Mouse (Mus musculus) heart, embryonic 16.5 days (tissue): ENCODE measurements at regions not wholly inside any gene's neighbourhood (a gene's known extent, or its start where the extent isn't known, plus 50 kb on each side); places are given as distances from the start of the nearest gene placed in this dataset.

Source experiments
- ATAC-seq: fragments of 200-750 bp; cut with Nextera tagmentation; replicated peaks from 2 replicates; pipeline ENCODE4 v1.8.0; 2017; ENCODE audit warnings: moderate number of reproducible peaks; ENCODE audit not compliant: insufficient read depth, low FRiP score; ENCODE audit errors: extremely low read depth
- H3K27ac ChIP-seq: fragments of 300-500 bp; sonication (generic); 2 replicates; pipeline ENCODE4 v1.5.1; 2014; ENCODE audit warnings: mild to moderate bottlenecking, low read length, control low read depth, moderate library complexity
- H3K27me3 ChIP-seq: fragments of 300-500 bp; sonication (generic); 2 replicates; pipeline ENCODE4 v1.6.1; 2014; ENCODE audit warnings: low read length, mixed read lengths; ENCODE audit not compliant: control insufficient read depth, insufficient read depth
- H3K36me3 ChIP-seq: fragments of 300-500 bp; sonication (generic); 2 replicates; pipeline ENCODE4 v1.6.1; 2014; ENCODE audit not compliant: control insufficient read depth, insufficient read depth
- H3K4me1 ChIP-seq: fragments of 300-500 bp; sonication (generic); 2 replicates; pipeline ENCODE4 v1.6.1; 2014; ENCODE audit warnings: low read length, mixed read lengths; ENCODE audit not compliant: control insufficient read depth, insufficient read depth
- H3K4me2 ChIP-seq: fragments of 300-500 bp; sonication (generic); 2 replicates; pipeline ENCODE4 v1.6.1; 2014; ENCODE audit warnings: low read depth, mild to moderate bottlenecking, control low read depth, low read length
- H3K4me3 ChIP-seq: fragments of 300-500 bp; sonication (generic); 2 replicates; pipeline ENCODE4 v1.5.1; 2014; ENCODE audit warnings: mild to moderate bottlenecking, control low read depth, low read length
- H3K9ac ChIP-seq: fragments of 300-500 bp; sonication (generic); 2 replicates; pipeline ENCODE4 v1.6.1; 2014; ENCODE audit warnings: low read length, control low read depth
- H3K9me3 ChIP-seq: fragments of 300-500 bp; sonication (generic); replicated peaks from 2 replicates; pipeline ENCODE4 v1.6.1; 2016; ENCODE audit warnings: low read length; ENCODE audit not compliant: control insufficient read depth
- WGBS: fragments of 180-500 bp; shearing (Covaris S2); extraction: QIAGEN DNeasy Blood & Tissue Kit; methylation state at CpG from one replicate; pipeline ENCODE4 v1.1.7; 2014; 5-methylcytosine and 5-hydroxymethylcytosine counted together

DNA sequence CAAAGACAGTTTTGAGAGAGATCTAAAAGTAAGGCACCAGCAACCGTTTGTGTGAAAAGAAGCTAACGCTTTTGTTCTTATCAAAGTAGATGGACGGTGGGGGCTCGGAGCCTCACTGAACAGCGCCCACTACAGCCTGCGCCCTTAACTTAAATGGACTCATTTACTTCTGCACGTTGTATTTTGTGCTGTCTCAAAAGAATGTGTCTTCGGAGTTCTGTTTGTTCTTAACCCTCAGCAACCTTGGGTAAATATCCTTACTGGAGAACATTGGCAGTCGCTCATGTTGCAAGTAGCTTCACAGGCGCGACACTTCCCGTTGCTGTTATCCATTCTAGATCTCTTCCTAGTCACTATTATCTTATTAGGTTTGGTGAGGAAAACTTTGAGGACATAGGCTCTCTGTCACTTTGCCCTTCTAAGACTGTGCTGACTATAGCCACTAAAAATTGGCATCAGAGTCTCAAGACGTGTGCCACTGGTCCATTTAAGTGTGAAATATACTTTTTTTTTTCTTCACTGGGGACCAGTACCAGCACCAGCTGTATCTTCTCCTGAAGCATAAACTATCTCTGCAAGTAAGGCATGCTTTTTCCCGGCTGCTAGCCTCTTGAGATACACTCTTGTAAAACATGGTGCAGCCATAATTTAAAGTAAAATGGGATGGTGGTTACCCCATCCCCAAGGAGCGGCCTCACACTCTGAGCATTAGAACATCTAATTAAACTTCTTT, 507.0 kb upstream of the Kif2a start:
- Histone ChIP-seq H3K9ac (no peak overlapping the region), H3K36me3 (no peaks in the 10 kb centered on the region), H3K4me2 (no peak overlapping the region), H3K9me3 (no peaks in the 10 kb centered on the region), H3K27ac (no peak overlapping the region), H3K27me3 (no peaks in the 10 kb centered on the region), H3K4me1 (no peaks in the 10 kb centered on the region), H3K4me3 (no peak overlapping the region)
- WGBS = 68% methylated on average over 15 of the region's 15 CpGs
- ATAC-seq = no peak

DNA sequence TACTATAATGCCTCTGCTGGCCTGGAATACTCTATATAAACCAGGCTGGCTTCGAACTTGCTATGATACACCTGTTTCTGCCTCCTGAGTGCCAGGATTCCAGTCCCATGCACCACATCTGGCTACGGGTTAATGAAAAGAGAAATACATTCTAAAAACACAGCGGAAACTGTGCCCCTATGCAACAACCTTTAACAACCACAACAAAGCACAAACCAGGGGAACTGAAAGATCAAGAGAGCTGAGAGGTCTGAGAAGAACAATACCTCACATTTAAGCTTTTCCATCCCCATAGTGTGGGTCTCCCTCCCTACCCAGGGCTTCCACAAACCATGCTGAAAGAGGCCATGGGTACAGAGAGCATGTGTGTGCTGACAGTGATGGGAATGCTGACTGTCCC, 501.0 kb upstream of the Kif2a start:
- 82% methylated on average over 3 of the region's 3 CpGs for WGBS
- Histone ChIP-seq H3K27ac (no peak overlapping the region), H3K9ac (no peak overlapping the region), H3K4me3 (no peak overlapping the region), H3K9me3 (no peaks in the 10 kb centered on the region), H3K36me3 (no peaks in the 10 kb centered on the region), H3K4me1 (no peaks in the 10 kb centered on the region), H3K27me3 (no peaks in the 10 kb centered on the region), H3K4me2 (no peak overlapping the region)
- no peak for ATAC-seq

DNA sequence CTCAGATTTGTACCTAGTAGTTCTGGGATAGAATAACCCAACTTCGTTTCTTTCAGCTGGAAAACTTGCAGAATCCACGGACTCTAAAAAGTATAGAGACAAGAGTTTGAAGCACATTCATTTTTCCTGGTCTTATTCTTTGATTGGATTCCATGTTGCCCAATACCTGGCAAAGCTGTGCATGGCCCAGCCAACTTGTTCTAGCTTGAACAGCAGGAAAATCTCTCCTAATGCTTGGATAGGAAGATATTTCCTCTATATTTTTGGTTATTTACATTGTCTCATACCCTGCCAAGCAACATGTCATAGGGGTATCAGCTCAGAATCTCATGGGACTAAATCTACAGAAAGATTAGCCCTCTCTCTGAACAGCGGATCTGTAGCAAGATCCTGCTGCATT, 492.3 kb upstream of the Kif2a start:
- H3K4me3 ChIP-seq = no peak overlapping the region
- ATAC-seq = no peak
- no peak overlapping the region for H3K9ac ChIP-seq
- no peaks in the 10 kb centered on the region for H3K36me3 ChIP-seq
- no peaks in the 10 kb centered on the region for H3K9me3 ChIP-seq
- H3K4me1 ChIP-seq = no peaks in the 10 kb centered on the region
- no peak overlapping the region for H3K27ac ChIP-seq
- H3K4me2 ChIP-seq = no peak overlapping the region
- WGBS = 66% methylated on average over 3 of the region's 3 CpGs
- no peaks in the 10 kb centered on the region for H3K27me3 ChIP-seq

GRCm38 (mm10) chr13:107513274-107514146, 491.6 kb upstream of the Kif2a start:
- no peak for ATAC-seq
- Histone ChIP-seq H3K4me2 (no peak overlapping the region), H3K27me3 (no peaks in the 10 kb centered on the region), H3K4me3 (no peak overlapping the region), H3K4me1 (no peaks in the 10 kb centered on the region), H3K36me3 (no peaks in the 10 kb centered on the region), H3K9me3 (no peaks in the 10 kb centered on the region), H3K9ac (no peak overlapping the region), H3K27ac (no peak overlapping the region)
- 70% methylated on average over 6 of the region's 6 CpGs for WGBS

DNA sequence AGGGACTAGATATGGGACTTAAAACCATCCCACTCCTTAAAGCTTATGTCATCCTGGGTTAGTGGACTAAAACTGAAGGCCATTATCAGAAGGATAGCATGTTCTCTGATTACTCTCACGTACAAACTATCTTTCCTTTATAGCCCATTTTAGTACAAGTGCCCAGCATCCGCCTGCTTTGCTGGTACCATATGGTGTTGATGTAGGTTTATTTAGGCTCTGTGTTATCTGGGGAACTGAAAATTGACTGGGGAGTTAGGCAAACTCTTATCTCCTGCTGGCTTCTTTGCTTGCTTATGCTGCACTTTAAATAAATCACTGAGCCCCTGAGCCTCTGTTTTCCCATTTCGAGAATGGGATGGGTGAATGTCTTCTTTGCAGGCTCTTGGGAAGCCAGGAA, 485.4 kb upstream of the Kif2a start:
- Histone ChIP-seq H3K9me3 (no peaks in the 10 kb centered on the region), H3K9ac (no peak overlapping the region), H3K4me1 (no peaks in the 10 kb centered on the region), H3K4me3 (no peak overlapping the region), H3K27me3 (no peaks in the 10 kb centered on the region), H3K36me3 (no peaks in the 10 kb centered on the region), H3K27ac (no peak overlapping the region), H3K4me2 (no peak overlapping the region)
- WGBS = 21% methylated on average over 3 of the region's 3 CpGs
- ATAC-seq = no peak

- Histone ChIP-seq H3K27me3 (no peaks in the 10 kb centered on the region), H3K9me3 (no peaks in the 10 kb centered on the region), H3K9ac (no peak overlapping the region), H3K4me2 (no peak overlapping the region), H3K36me3 (no peaks in the 10 kb centered on the region), H3K4me1 (no peaks in the 10 kb centered on the region), H3K4me3 (no peak overlapping the region), H3K27ac (no peak overlapping the region)
- WGBS = 67% methylated on average over 4 of the region's 4 CpGs
- ATAC-seq = no peak
Measured at GRCm38 (mm10) chr13:107506832-107507231, 484.9 kb upstream of the Kif2a start.

DNA sequence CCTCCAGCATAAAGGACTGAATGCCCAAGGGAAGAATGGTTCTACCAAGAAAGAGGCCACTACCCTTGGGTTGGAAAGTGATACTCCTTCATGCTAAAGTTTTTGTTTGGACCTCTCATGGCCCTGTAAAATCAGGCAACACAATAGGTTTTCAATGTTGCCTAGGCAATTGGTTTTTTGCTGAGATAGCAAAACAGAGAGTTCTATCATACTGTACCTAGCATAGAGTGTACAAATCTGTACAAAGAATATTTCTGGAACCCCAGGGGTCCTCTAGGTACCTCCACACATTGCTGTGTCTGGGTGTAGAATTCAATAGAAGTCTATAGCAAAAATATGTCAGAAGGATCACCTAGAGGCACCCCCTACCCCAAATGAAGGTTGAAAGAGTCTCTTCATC, 483.4 kb upstream of the Kif2a start:
- Histone ChIP-seq H3K27me3 (no peaks in the 10 kb centered on the region; the same call in 1 of the 2 replicates), H3K9me3 (no peaks in the 10 kb centered on the region), H3K4me1 (no peaks in the 10 kb centered on the region), H3K36me3 (no peaks in the 10 kb centered on the region), H3K27ac (no peak overlapping the region), H3K9ac (no peak overlapping the region), H3K4me3 (no peak overlapping the region), H3K4me2 (no peak overlapping the region)
- ATAC-seq = no peak

DNA sequence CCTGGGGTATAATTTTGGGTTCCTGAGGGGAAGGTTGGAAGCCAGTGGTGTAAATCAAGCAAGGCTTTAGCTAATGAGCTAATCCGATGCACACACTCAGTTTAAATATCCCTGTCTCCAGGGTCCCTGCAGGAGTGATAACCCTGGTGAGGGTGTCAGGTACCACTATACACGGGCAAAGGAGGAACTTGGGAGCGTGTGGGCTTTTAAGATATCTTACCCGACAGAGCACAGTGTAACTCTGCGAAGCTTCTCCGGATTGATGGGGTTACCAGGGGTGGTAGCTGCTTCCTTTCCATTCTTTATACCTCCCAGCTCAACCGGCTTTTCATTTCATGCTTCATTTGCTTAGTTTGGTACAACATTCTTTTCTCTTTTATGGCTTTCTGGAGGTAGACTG, 480.3 kb upstream of the Kif2a start:
- no peak for ATAC-seq
- Histone ChIP-seq H3K4me3 (no peak overlapping the region), H3K27me3 (no peaks in the 10 kb centered on the region; the same call in 1 of the 2 replicates), H3K4me1 (no peaks in the 10 kb centered on the region), H3K4me2 (no peak overlapping the region), H3K9me3 (no peaks in the 10 kb centered on the region), H3K27ac (no peak overlapping the region), H3K36me3 (no peaks in the 10 kb centered on the region), H3K9ac (no peak overlapping the region)
- 45% methylated on average over 7 of the region's 7 CpGs for WGBS

DNA sequence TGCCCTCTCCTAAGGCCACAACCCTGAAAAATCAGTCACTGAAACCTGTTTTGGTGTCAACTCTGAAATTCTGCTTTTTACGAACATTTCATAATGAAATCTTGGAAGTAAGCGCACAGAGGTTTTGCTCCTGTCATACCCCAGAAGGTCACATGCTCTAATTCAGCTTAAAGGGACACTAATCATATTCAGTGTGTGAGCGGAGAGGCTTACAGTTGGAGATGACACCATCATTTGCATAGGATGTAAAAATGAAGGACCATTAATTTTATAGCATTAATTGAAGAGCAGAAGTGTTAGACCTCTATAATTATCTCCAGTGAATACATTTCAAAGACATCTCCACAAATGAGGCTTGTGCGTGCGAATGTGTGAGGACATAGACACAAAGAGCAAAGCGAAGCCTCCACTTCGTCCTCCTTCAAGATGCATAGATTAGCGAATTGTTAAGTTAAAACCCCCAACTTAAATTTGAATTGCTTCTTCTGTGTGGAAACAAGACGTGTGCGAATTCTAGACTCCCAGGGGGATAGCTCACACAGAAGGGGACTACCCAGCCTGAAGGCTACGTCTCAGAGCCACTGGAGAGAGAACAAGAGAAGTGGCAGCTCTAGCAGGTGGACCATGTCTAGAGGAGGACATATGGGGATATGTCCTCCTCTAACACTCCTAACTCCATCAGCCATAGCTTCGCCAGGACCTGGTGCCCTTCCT, 479.0 kb upstream of the Kif2a start:
- Histone ChIP-seq H3K36me3 (no peaks in the 10 kb centered on the region), H3K4me1 (no peaks in the 10 kb centered on the region), H3K9ac (no peak overlapping the region), H3K27ac (no peak overlapping the region), H3K4me3 (no peak overlapping the region), H3K27me3 (no peaks in the 10 kb centered on the region; the same call in 1 of the 2 replicates), H3K4me2 (no peak overlapping the region), H3K9me3 (no peaks in the 10 kb centered on the region)
- 87% methylated on average over 12 of the region's 12 CpGs for WGBS
- ATAC-seq = no peak
